Mouse (Mus musculus) heart, postnatal 0 days (tissue): ENCODE results near the gene Tril.

Experiments
- CTCF ChIP-seq: IDR thresholded peaks from 2 replicates; pipeline ENCODE4 v1.5.1; 2016; ENCODE audit warnings: antibody characterized with exemption, control low read depth, low read depth
- EP300 ChIP-seq: IDR thresholded peaks from 2 replicates; pipeline ENCODE4 v1.6.1; 2016; ENCODE audit warnings: antibody characterized with exemption, low read depth

- TF ChIP-seq CTCF (no peak), EP300 (no peak)
Observed at GRCm38 (mm10) chr6:53765731-53766130, 54.9 kb downstream of the Tril start.
